Mouse (Mus musculus) myocyte (in vitro differentiated cells): ENCODE data around the gene Smug1.
A peak's percentile ranks its signal among the peaks of the same experiment; 100 is the strongest.

Source experiments
- CEBPB ChIP-seq: IDR thresholded peaks from 2 replicates; pipeline ENCODE4 v1.6.1; 2011; ENCODE audit warnings: mild to moderate bottlenecking, moderate library complexity; ENCODE audit not compliant: poor library complexity, insufficient read depth, severe bottlenecking
- E2F4 ChIP-seq: IDR thresholded peaks from one replicate; pipeline ENCODE4 v1.6.1; 2011; ENCODE audit warnings: mild to moderate bottlenecking, control low read depth, moderate library complexity; ENCODE audit not compliant: insufficient read depth
- MAX ChIP-seq: IDR thresholded peaks from one replicate; pipeline ENCODE4 v1.6.1; 2011; ENCODE audit warnings: low read depth, mild to moderate bottlenecking, control low read depth
- MYOD1 ChIP-seq, 3 experiments: IDR thresholded peaks; one replicate each; pipeline ENCODE4 v1.6.1; 2011; ENCODE audit warnings: control low read depth in 2 of 3, low read depth in 2 of 3, mild to moderate bottlenecking in 2 of 3, moderate library complexity in 1 of 3; ENCODE audit not compliant: insufficient read length in 2 of 3, control insufficient read depth in 1 of 3
- MYOG ChIP-seq, 3 experiments: IDR thresholded peaks; one replicate each; pipeline ENCODE4 v1.6.1; 2011; ENCODE audit warnings: control low read depth in 2 of 3, low read depth in 2 of 3, mild to moderate bottlenecking in 2 of 3; ENCODE audit not compliant: insufficient read length in 2 of 3, control insufficient read depth in 1 of 3, insufficient read depth in 1 of 3
- POLR2A ChIP-seq: IDR thresholded peaks from one replicate; pipeline ENCODE4 v1.6.1; 2011; ENCODE audit warnings: low read depth, mild to moderate bottlenecking, control low read depth, moderate library complexity; ENCODE audit not compliant: insufficient read length
- POLR2AphosphoS2 ChIP-seq: IDR thresholded peaks from one replicate; pipeline ENCODE4 v1.6.1; 2011; ENCODE audit warnings: low read depth, control low read depth; ENCODE audit not compliant: insufficient read length
- REST ChIP-seq: IDR thresholded peaks from one replicate; pipeline ENCODE4 v1.6.1; 2011; ENCODE audit warnings: mild to moderate bottlenecking, control low read depth, moderate library complexity; ENCODE audit not compliant: insufficient read depth, insufficient read length
- SRF ChIP-seq: IDR thresholded peaks from one replicate; pipeline ENCODE4 v1.6.1; 2011; ENCODE audit warnings: low read depth; ENCODE audit not compliant: control insufficient read depth, insufficient read length
- TCF12 ChIP-seq: IDR thresholded peaks from one replicate; pipeline ENCODE4 v1.6.1; 2011; ENCODE audit warnings: mild to moderate bottlenecking, control low read depth; ENCODE audit not compliant: poor library complexity, insufficient read depth, severe bottlenecking
- TCF3 ChIP-seq: IDR thresholded peaks from one replicate; pipeline ENCODE4 v1.6.1; 2011; ENCODE audit warnings: low read depth, control low read depth; ENCODE audit not compliant: insufficient read length
- USF1 ChIP-seq: IDR thresholded peaks from one replicate; pipeline ENCODE4 v1.6.1; 2011; ENCODE audit warnings: low read depth, mild to moderate bottlenecking, control low read depth, moderate library complexity

GRCm38 (mm10) chr15:103155366-103156321, 11.2 kb downstream of the Smug1 start:
- TF ChIP-seq CEBPB (no peak), E2F4 (no peak), POLR2A (no peak), MYOD1 (IDR thresholded peaks at IDR 0.05; ENCODE audit: control insufficient read depth in 1 of 3, insufficient read length in 2 of 3, low read depth in 2 of 3) (peak in 2 of 3 experiments; percentile 94 to 97), POLR2AphosphoS2 (no peak), REST (no peak), USF1 (no peak), SRF (no peak), MAX (no peak), TCF12 (no peak), MYOG (IDR thresholded peaks at IDR 0.05; ENCODE audit: control insufficient read depth in 1 of 3, insufficient read depth in 1 of 3, insufficient read length in 2 of 3, low read depth in 2 of 3) (peak in 2 of 3 experiments; percentile 94 to 98), TCF3 (peak; percentile 40)
